Mouse (Mus musculus) megakaryocyte, adult 5-6 weeks (primary cell): ENCODE measurements around the gene Fam20b. TPM values are rescaled to one million over a fixed set of nuclear protein-coding genes. Genes with fewer than 3 reads are reported as not detected.

Experiments used
- ATAC-seq: 2 replicates; pipeline ENCODE4 v1.8.0; 2016; ENCODE audit warnings: mild to moderate bottlenecking, inconsistent platforms; ENCODE audit not compliant: poor library complexity, severe bottlenecking
- total RNA-seq, 2 experiments: library from RNA; stranded (forward) in 1 of 2; stranded (reverse) in 1 of 2; fragments of 153-499, 151-499 nt in 1 of 2; fragments of 221-1000, 200-1000 nt in 1 of 2; gene quantifications; 2 replicates each; pipeline versions ENCODE4 v1.2.3 to v1.2.4; 2015 to 2017

The Fam20b gene
- total RNA-seq, 2 experiments from 2014 or later = 15.7 to 37.9 TPM

- ATAC-seq = peak; percentile 49
Observed at GRCm38 (mm10) chr1:156673476-156674194, 45.3 kb downstream of the Fam20b start.

- ATAC-seq = no peak
Observed at GRCm38 (mm10) chr1:156672720-156673475, 46.0 kb downstream of the Fam20b start.

GRCm38 (mm10) chr1:156671921-156672320, 47.0 kb downstream of the Fam20b start:
- ATAC-seq = no peak

- no peak for ATAC-seq
Observed at GRCm38 (mm10) chr1:156669208-156669983, 49.5 kb downstream of the Fam20b start.

DNA sequence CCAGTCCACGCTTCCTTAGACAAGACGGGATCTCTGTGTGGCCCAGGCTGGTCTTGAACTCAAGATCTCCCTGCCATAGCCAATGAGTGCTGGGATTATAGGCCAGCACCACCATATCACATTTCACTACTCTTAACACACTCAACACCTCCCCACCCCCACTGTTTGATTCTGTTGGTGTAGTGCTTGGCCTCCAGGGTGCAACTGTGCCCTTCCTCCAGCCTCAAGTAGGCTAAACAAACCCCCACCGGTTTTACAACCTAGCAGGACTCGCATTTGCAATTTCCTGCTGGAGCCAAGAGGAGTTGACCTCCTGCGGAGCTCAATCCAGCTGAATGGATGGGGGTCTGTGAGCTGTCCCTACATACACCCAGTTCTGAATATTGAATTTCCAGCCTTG, 50.3 kb downstream of the Fam20b start:
- no peak for ATAC-seq

GRCm38 (mm10) chr1:156667141-156667926, 51.6 kb downstream of the Fam20b start:
- ATAC-seq = 0 out of 2 replicates have a peak, but pooled peaks have one; percentile 8

GRCm38 (mm10) chr1:156665777-156666176, 53.1 kb downstream of the Fam20b start:
- ATAC-seq = no peak

GRCm38 (mm10) chr1:156660660-156661236, 58.1 kb downstream of the Fam20b start:
- peak; percentile 57 for ATAC-seq

DNA sequence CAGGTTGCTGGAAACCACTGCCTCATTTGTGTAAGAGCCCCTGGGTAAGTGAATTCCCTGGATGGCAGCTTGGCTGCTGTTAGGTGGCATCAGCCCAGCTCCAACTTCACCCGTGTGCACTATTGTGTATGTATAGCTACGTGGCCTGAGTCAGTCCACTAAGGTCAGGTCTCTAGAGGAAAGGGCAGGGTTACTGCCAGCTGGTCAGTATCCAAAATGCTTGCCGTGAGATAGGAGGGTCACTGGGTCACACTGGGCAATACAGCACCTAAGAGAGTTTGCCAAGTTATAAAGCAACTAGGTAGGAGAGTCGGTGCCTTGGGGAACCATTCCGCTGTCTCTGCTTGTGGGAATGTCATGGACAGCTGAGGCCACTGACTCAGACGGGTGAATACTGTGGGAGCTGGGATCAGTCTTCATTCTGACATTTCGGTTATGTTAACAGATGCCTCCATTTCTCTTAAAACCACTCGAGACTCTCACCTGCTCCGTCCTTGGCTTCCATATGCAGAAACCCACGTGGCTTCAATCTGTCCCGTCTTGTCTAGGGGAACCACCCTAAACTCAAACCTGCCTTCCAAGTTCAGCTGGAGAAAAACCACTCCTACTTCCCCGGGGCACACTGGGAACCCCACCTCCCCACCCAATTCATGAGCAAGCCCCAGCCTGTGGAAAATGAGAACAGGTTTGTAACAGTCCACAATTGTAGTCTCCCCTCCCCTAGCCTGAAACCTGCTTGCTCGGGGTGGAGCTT, 58.8 kb downstream of the Fam20b start:
- peak; percentile 65 for ATAC-seq

DNA sequence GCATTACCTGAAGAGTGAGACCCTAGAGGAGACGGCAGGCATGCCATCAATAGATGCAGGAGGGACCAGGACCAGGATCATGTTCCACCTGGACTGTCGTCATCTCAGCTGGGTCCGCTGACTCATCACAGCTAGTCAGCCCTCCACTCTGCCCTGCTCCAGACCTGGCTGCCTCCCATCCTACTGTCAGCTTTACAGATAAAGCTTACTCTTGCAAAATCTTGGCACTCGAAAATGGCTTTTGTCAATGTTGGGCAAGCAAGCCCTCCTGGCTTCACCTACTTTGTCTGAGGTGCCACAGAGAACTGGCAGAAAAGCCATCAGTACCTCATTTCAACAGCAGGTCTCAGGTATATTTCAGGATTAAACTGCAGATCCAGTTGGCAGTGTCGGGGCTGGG, 60.2 kb downstream of the Fam20b start:
- ATAC-seq = no peak

DNA sequence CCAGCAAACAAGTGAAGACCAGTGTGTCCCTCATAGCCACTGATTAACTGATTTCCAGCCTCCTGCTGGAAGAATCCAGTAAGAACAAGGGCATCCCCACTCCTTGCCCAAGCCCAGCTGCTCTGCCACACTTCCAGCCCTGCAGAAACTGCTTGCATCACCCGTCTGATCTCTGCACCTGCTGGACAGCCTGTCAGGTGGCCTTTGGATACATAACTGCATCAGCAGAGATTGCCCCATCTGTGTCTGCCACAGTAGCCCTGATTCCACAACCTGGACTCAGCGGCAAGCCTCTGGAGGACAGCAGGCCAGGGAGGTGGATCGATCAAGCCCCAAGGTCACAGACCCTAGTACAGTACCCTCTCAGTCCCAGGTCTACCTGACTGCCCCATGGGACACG, 61.4 kb downstream of the Fam20b start:
- no peak for ATAC-seq

GRCm38 (mm10) chr1:156654735-156655530, 64.0 kb downstream of the Fam20b start:
- 0 out of 2 replicates have a peak, but pooled peaks have one; percentile 16 for ATAC-seq

GRCm38 (mm10) chr1:156652189-156652822, 66.6 kb downstream of the Fam20b start:
- no peak for ATAC-seq

DNA sequence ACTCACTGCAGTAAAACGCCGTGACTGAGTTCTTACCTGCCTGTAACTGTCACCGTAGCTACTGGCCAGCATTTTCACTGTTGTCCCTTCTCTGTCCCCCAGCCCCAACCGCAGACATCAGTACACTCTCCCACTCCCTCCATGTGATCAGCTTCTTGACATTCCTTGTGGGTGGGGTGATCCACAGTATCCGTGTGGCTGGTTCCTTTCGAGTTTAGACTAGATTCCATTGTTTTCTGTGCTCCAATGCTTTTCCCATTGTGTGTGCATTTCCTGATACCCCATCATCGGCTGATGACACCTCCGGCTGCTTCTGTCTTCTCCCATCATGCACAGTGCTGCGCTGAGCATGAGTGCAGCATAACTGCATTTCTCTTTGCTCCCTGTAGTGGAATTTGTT, 68.3 kb downstream of the Fam20b start:
- ATAC-seq = no peak

DNA sequence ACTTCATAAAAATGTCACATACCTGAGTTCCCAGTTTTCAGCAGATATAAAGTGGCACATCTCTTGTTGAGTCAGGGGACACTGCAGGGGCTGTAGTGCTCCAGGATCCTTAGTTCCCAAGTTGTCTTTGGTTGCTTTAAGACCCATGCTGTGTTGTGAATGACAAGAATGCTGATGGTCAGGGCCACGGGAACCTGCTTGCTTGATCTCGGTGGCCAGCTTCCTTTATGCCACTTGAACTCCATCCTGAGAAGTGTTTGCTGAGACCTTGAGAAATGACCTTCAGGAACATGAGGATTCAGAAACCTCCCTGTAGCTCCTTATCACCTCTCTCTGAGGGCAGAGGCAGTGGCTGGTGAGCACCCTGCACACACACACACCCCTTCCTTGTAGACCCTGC, 70.2 kb downstream of the Fam20b start:
- no peak for ATAC-seq

GRCm38 (mm10) chr1:156645971-156646370, 72.9 kb downstream of the Fam20b start:
- ATAC-seq = no peak

DNA sequence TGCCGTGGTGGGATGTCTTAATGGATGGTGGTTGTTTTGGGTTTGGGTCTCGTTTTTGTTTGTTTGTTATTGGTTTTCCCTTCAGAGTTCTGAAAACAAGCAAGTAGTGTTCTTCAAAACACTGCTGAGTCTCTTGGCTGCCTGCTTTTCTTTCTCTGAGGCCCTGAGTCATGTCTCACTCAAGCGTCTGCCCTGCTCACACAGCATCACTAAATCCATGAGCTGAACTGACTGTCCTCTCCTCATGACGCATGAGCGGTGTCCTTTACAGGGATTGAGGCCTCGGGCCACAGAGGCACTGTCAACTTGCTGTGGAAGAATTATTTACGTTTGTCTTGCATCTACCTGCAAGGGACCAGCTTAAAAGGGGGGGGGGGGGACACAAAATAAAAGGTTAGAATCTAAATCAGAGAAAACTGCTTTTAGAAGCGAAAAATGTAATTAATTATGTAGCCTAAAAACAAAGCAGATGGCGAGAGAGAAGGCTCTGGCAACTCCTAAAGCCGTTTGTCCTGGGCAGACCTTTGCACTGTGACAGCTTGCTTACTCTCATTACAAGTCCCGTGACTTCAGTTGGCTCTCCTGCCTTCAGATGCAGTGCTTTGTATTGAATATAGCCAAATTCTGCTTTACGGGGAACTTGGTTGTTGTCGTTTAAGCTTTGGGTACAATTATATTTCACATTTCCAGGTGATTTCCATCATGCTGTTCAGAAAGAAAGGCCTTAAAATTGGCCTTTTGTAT, 73.9 kb downstream of the Fam20b start:
- no peak for ATAC-seq

DNA sequence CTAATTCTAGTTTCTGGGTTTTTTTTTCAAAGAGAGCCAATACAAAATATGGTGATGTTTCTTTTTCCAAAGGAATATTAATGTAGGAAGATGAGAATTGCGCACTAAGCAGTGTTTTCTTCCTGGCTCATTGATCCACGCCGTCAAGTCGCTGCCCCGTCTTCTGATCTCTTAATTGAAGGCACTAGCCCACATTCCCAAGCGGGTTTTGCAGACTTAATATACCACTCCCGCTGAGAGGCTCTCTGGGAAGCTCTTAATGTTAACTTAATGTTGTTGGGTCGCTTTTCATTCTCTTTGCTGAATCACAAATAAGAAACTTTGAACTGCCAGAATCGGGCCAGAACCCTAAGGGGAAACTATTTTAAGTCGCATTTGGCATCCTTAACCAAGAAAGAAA, 74.8 kb downstream of the Fam20b start:
- ATAC-seq = no peak
